20 mouse cellular contexts compared by ENCODE assay signal in the genomic region with DNA sequence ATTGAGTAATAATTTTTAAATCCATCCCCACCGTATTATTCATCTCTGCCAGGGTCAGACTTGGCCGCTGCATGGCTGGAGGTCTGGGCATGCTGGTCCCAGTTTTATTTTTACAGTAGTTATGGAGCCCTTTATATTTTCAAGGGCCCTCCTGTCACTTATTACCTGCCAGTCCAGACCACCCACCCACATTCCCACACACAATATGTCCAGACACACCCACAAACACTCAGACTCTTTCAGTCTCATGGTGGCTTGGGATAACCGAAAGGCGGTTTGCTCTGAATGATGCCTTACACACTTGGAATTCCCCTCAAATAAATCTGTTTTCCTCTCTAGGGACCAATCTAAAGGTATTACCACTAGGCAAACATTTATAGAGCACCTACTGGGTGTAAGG. TPM values are rescaled to one million over a fixed set of nuclear protein-coding genes. Genes with fewer than 3 reads are reported as not detected.
DNase-seq lines count a peak whose midpoint lies in the region; ATAC-seq and TF ChIP-seq lines count a peak whose summit lies in the region.
"Had no signal": no experiment of that assay in that cellular context is flagged by ENCODE, and none has a peak within 500 bp of the region (broad histone marks: within the 10 kb centered on the region; RNA-seq: fewer than 3 reads in every experiment).

No protein-coding gene starts in this region.

- no peaks in the 10 kb centered on the region for H3K9me3 ChIP-seq in midbrain, embryonic 11.5 days (ENCODE audit: control insufficient read depth, low read length)
- no peaks in the 10 kb centered on the region for H3K9me3 ChIP-seq in midbrain, embryonic 13.5 days
- H3K9me3 ChIP-seq in limb, embryonic 12.5 days = no peaks in the 10 kb centered on the region
- H3K9me3 ChIP-seq: embryonic facial prominence, embryonic 15.5 days; forebrain, embryonic 13.5 days; heart, embryonic 13.5 days had no signal

- no peaks in the 10 kb centered on the region for H3K36me3 ChIP-seq in midbrain, embryonic 11.5 days (ENCODE audit: control insufficient read depth, insufficient read depth, low read length)
- no peaks in the 10 kb centered on the region for H3K36me3 ChIP-seq in midbrain, embryonic 13.5 days
- no peaks in the 10 kb centered on the region for H3K36me3 ChIP-seq in limb, embryonic 12.5 days
- H3K36me3 ChIP-seq: embryonic facial prominence, embryonic 15.5 days; heart, embryonic 13.5 days had no signal

- no peak overlapping the region for H3K9ac ChIP-seq in midbrain, embryonic 11.5 days (ENCODE audit: low read length)
- H3K9ac ChIP-seq in midbrain, embryonic 13.5 days (replicated peaks) = no peak overlapping the region
- no peak overlapping the region for H3K9ac ChIP-seq in limb, embryonic 12.5 days (replicated peaks)
- H3K9ac ChIP-seq: embryonic facial prominence, embryonic 15.5 days; forebrain, embryonic 13.5 days; forebrain, postnatal 0 days; heart, embryonic 13.5 days had no signal

- DNase-seq in midbrain, embryonic 11.5 days (ENCODE audit: low spot score, missing footprints) = no peak
- DNase-seq in adrenal gland, adult 8-10 months = no peak
- DNase-seq in adrenal gland, postnatal 36 days = no peak
- DNase-seq: adrenal gland, postnatal 25 days; cerebellum, adult 2 months; cerebellum, postnatal 10 days; forebrain, postnatal 0 days; gastrocnemius, postnatal 14 days; heart, postnatal 36 days had no signal

- H3K4me3 ChIP-seq in midbrain, embryonic 11.5 days (ENCODE audit: low read depth, low read length) = no peak overlapping the region
- H3K4me3 ChIP-seq in midbrain, embryonic 13.5 days (replicated peaks) = no peak overlapping the region
- no peak overlapping the region for H3K4me3 ChIP-seq in embryonic fibroblast, embryonic 13.5 days (ENCODE audit: insufficient read depth, low read length)
- no peak overlapping the region for H3K4me3 ChIP-seq in limb, embryonic 12.5 days (replicated peaks)
- H3K4me3 ChIP-seq: embryonic facial prominence, embryonic 15.5 days; forebrain, embryonic 13.5 days; heart, embryonic 13.5 days had no signal

- H3K4me1 ChIP-seq in midbrain, embryonic 11.5 days (ENCODE audit: control insufficient read depth, insufficient read depth, low read length) = peaks cover 6% of the 10 kb centered on the region; the same call in 1 of the 2 replicates
- no peaks in the 10 kb centered on the region for H3K4me1 ChIP-seq in midbrain, embryonic 13.5 days (replicated peaks)
- H3K4me1 ChIP-seq in embryonic fibroblast, embryonic 13.5 days (ENCODE audit: control insufficient read depth, insufficient read depth, low read length) = 0 out of 2 replicates have a peak, but pooled peaks cover 3% of the 10 kb centered on the region
- H3K4me1 ChIP-seq in limb, embryonic 12.5 days (replicated peaks) = peaks cover 12% of the 10 kb centered on the region
- H3K4me1 ChIP-seq: embryonic facial prominence, embryonic 15.5 days; forebrain, embryonic 13.5 days; heart, embryonic 13.5 days had no signal

- no peak overlapping the region for H3K27ac ChIP-seq in midbrain, embryonic 11.5 days (ENCODE audit: low read depth, low read length)
- no peak overlapping the region for H3K27ac ChIP-seq in midbrain, embryonic 13.5 days
- H3K27ac ChIP-seq in embryonic fibroblast, embryonic 13.5 days (ENCODE audit: insufficient read depth, low read length) = peak overlapping the region; percentile 58; the same call in 1 of the 2 replicates
- peak overlapping the region; percentile 82 for H3K27ac ChIP-seq in limb, embryonic 12.5 days
- H3K27ac ChIP-seq: embryonic facial prominence, embryonic 15.5 days; forebrain, embryonic 13.5 days; heart, embryonic 13.5 days; hindbrain, postnatal 0 days had no signal

- 89% methylated on average over 4 of the region's 4 CpGs for WGBS in midbrain, embryonic 11.5 days
- 88% methylated on average over 4 of the region's 4 CpGs for WGBS in midbrain, embryonic 13.5 days
- WGBS in limb, embryonic 12.5 days = 48% methylated on average over 4 of the region's 4 CpGs

- ATAC-seq in midbrain, embryonic 11.5 days (ENCODE audit: low FRiP score) = 0 out of 2 replicates have a peak, but pooled peaks have one; percentile 19
- no peak for ATAC-seq in midbrain, embryonic 13.5 days
- peak; percentile 63 for ATAC-seq in limb, embryonic 12.5 days (ENCODE audit: insufficient number of reproducible peaks, insufficient read depth, low FRiP score, low TSS enrichment, low read depth)
- ATAC-seq: activated CD4-positive, CD25-positive, alpha-beta regulatory T cell, adult 4 months; forebrain, embryonic 13.5 days; forebrain, postnatal 0 days; hindbrain, postnatal 0 days had no signal

- TF ChIP-seq POLR2A in embryonic fibroblast, embryonic 13.5 days (IDR thresholded peaks at IDR 0.05; ENCODE audit: low read depth, low read length) = no peak

- no peak for TF ChIP-seq CTCF in embryonic fibroblast, embryonic 13.5 days (IDR thresholded peaks at IDR 0.05; ENCODE audit: borderline replicate concordance, insufficient read depth, low read length)

- no peak overlapping the region for H3K4me2 ChIP-seq in midbrain, embryonic 11.5 days
- H3K4me2 ChIP-seq in midbrain, embryonic 13.5 days (replicated peaks) = no peak overlapping the region
- no peak overlapping the region for H3K4me2 ChIP-seq in limb, embryonic 12.5 days
- H3K4me2 ChIP-seq: embryonic facial prominence, embryonic 15.5 days; forebrain, embryonic 13.5 days; heart, embryonic 13.5 days had no signal

- H3K27me3 ChIP-seq in midbrain, embryonic 11.5 days (ENCODE audit: control insufficient read depth, insufficient read depth, low read length) = no peaks in the 10 kb centered on the region
- H3K27me3 ChIP-seq in midbrain, embryonic 13.5 days = no peaks in the 10 kb centered on the region
- H3K27me3 ChIP-seq in limb, embryonic 12.5 days = no peaks in the 10 kb centered on the region
- H3K27me3 ChIP-seq: CH12.LX; embryonic facial prominence, embryonic 15.5 days; forebrain, embryonic 13.5 days; heart, embryonic 13.5 days; Patski had no signal

RNA-seq across cellular contexts. Expression of a gene that starts 55.1 kb away (rescaled TPM):
- polyA plus RNA-seq in midbrain, embryonic 11.5 days (2014; fragmentation: Nextera tagmentation; extraction: Ambion mirVana) = 0.21 and 0.41 TPM in 2 replicates
- 0.39 and 0.46 TPM in 2 replicates for polyA plus RNA-seq in midbrain, embryonic 13.5 days (2015; fragmentation: Nextera tagmentation; extraction: Ambion mirVana)
- polyA plus RNA-seq in embryonic fibroblast, embryonic 13.5 days (2011; ENCODE audit: insufficient read length, low read depth, missing spikeins) = not detected in 2 replicates
- 0.21 TPM in 1 of 2 replicates, not detected in the other for polyA plus RNA-seq in limb, embryonic 12.5 days (2016; fragmentation: Nextera tagmentation; extraction: Ambion mirVana)
- not detected for total RNA-seq in adrenal gland, adult 8-10 months (2022)
- total RNA-seq in adrenal gland, postnatal 36 days (2021) = not detected
- total RNA-seq: adrenal gland, adult 18-20 months; adrenal gland, postnatal 25 days; CH12.LX; hindbrain, postnatal 0 days had no signal
- polyA plus RNA-seq: activated CD4-positive, CD25-positive, alpha-beta regulatory T cell, adult 4 months; heart, embryonic 13.5 days; hindbrain, postnatal 0 days; Patski had no signal

Comparison
In these comparisons a context has a peak if more than half of its experiments do, and no peak if none do; other contexts are left out.
1. H3K27ac ChIP-seq: peak in embryonic fibroblast, embryonic 13.5 days (single experiment) and limb, embryonic 12.5 days (single experiment); none in midbrain, embryonic 11.5 days (single experiment) and midbrain, embryonic 13.5 days (single experiment).